Mouse (Mus musculus) midbrain, postnatal 0 days (tissue): ENCODE measurements around the gene Tor3a. TPM values are rescaled to one million over a fixed set of nuclear protein-coding genes. Genes with fewer than 3 reads are reported as not detected.

ENCODE experiments used
- ATAC-seq: fragments of 200-750 bp; cut with Nextera tagmentation; 2 replicates; pipeline ENCODE4 v1.8.0; 2017; ENCODE audit warnings: moderate number of reproducible peaks, mild to moderate bottlenecking, moderate TSS enrichment, moderate library complexity; ENCODE audit not compliant: low FRiP score
- DNase-seq: peaks from one replicate; pipeline ENCODE4 v3.0.0-alpha.2; 2015; ENCODE audit warnings: low spot score
- H3K27ac ChIP-seq: fragments of 300-500 bp; sonication (generic); 2 replicates; pipeline ENCODE4 v1.5.1; 2014; ENCODE audit warnings: low read depth, mild to moderate bottlenecking, low read length, mixed read lengths
- H3K27me3 ChIP-seq: fragments of 300-500 bp; sonication (generic); 2 replicates; pipeline ENCODE4 v1.6.1; 2014; ENCODE audit warnings: low read length, control low read depth, mixed read lengths; ENCODE audit not compliant: insufficient read depth
- H3K36me3 ChIP-seq: fragments of 300-500 bp; sonication (generic); 2 replicates; pipeline ENCODE4 v1.6.1; 2014; ENCODE audit warnings: low read length, control low read depth, mixed read lengths; ENCODE audit not compliant: insufficient read depth
- H3K4me1 ChIP-seq: fragments of 300-500 bp; sonication (generic); 2 replicates; pipeline ENCODE4 v1.6.1; 2014; ENCODE audit warnings: mild to moderate bottlenecking, control low read depth, antibody characterized with exemption, low read length, mixed read lengths; ENCODE audit not compliant: insufficient read depth
- H3K4me2 ChIP-seq: fragments of 300-500 bp; sonication (generic); 2 replicates; pipeline ENCODE4 v1.6.1; 2014; ENCODE audit warnings: low read depth, mild to moderate bottlenecking, low read length, mixed read lengths; ENCODE audit not compliant: poor library complexity, severe bottlenecking
- H3K4me3 ChIP-seq: fragments of 300-500 bp; sonication (generic); 2 replicates; pipeline ENCODE4 v1.5.1; 2014; ENCODE audit warnings: low read depth, mild to moderate bottlenecking, low read length, moderate library complexity
- H3K9ac ChIP-seq: fragments of 300-500 bp; sonication (generic); replicated peaks from 2 replicates; pipeline ENCODE4 v1.6.1; 2014; ENCODE audit warnings: mild to moderate bottlenecking, low read length, moderate library complexity, mixed read lengths; ENCODE audit not compliant: poor library complexity, severe bottlenecking
- H3K9me3 ChIP-seq: fragments of 300-500 bp; sonication (generic); 2 replicates; pipeline ENCODE4 v1.6.1; 2016; ENCODE audit warnings: low read length, control low read depth
- CTCF ChIP-seq: IDR thresholded peaks from 2 replicates; pipeline ENCODE4 v1.5.1; 2016; ENCODE audit warnings: antibody characterized with exemption, mild to moderate bottlenecking
- WGBS: fragments of 180-500 bp; shearing (Covaris S2); extraction: QIAGEN DNeasy Blood & Tissue Kit; methylation state at CpG from one replicate; pipeline ENCODE4 v1.1.7; 2014; 5-methylcytosine and 5-hydroxymethylcytosine counted together
- polyA plus RNA-seq: library from polyadenylated mRNA; unstranded; fragments of >200 nt; fragmentation: Nextera tagmentation; extraction: Ambion mirVana; gene quantifications from 2 replicates; pipeline ENCODE4 v1.2.1, GENCODE M21; 2015
- total RNA-seq: library from RNA; depleted of rRNA; stranded (reverse); fragments of >200 nt; gene quantifications from 2 replicates; pipeline ENCODE4 v1.2.3, GENCODE M21; 2014

Tor3a gene
- total and polyA plus RNA-seq, 2 experiments from 2014 or later = 2.6 to 3.1 TPM

DNA sequence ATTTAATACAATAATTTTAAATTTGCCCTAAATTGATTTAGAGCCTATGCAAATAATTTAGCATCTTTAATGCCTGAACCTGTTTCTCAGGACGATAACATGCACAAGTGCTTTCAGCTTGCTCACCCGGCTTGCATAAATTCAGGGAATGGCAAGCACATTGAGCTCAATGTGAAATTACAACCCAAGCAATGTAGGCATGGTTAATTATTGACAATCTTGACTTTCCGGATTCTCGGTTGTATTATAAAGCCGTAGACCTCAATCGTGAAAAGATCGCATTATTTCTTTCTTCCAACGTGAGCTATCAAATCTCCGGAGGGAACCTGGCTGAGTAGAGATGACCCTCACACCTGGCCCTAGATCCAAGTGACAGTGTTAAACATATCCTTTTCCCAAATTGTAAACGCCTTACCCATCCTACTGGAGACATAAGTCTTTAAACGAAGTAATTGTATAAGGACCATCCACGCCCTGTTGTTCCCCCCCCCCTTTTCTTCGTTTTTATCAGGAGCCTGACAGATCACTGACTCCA lies 43.7 kb upstream of the Tor3a start:
- ATAC-seq (no peak), DNase-seq (no peak)
- Histone ChIP-seq H3K4me2 (peak overlapping the region; percentile 71), H3K9ac (peak overlapping the region; percentile 90), H3K27me3 (no peaks in the 10 kb centered on the region), H3K4me3 (peak overlapping the region; percentile 86), H3K27ac (peak overlapping the region; percentile 92), H3K4me1 (0 out of 2 replicates have a peak, but pooled peaks cover 3% of the 10 kb centered on the region), H3K9me3 (no peaks in the 10 kb centered on the region), H3K36me3 (no peaks in the 10 kb centered on the region)
- WGBS = 9% methylated on average over 13 of the region's 13 CpGs
- TF ChIP-seq CTCF = no peak

DNA sequence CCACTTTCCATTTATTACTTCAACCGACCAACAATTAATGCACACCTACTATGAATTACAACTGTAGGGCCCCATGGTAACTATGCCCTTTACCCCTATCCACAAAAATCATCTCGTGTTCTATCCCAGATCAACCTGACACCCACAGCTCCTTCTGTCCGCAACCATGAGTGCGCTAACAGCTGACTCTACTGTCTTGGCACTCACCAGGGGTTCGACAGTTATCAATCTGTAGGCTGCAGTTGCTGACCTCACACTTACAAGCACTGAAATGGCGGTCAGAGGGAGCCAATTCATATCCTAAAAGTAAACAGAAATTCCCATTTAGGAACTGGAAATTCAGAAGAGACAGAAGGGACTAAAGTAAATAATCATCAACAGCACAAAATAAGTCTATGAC lies 42.5 kb upstream of the Tor3a start:
- 94% methylated on average over 6 of the region's 6 CpGs for whole genome bisulfite sequencing
- no peaks in the 10 kb centered on the region for H3K9me3 ChIP-seq
- H3K4me2 ChIP-seq = no peak overlapping the region
- no peak for TF ChIP-seq CTCF
- H3K27ac ChIP-seq = no peak overlapping the region
- H3K4me1 ChIP-seq = 0 out of 2 replicates have a peak, but pooled peaks cover 3% of the 10 kb centered on the region
- H3K4me3 ChIP-seq = no peak overlapping the region
- no peak overlapping the region for H3K9ac ChIP-seq
- DNase-seq (no peak), ATAC-seq (no peak)
- H3K27me3 ChIP-seq = no peaks in the 10 kb centered on the region
- H3K36me3 ChIP-seq = no peaks in the 10 kb centered on the region

DNA sequence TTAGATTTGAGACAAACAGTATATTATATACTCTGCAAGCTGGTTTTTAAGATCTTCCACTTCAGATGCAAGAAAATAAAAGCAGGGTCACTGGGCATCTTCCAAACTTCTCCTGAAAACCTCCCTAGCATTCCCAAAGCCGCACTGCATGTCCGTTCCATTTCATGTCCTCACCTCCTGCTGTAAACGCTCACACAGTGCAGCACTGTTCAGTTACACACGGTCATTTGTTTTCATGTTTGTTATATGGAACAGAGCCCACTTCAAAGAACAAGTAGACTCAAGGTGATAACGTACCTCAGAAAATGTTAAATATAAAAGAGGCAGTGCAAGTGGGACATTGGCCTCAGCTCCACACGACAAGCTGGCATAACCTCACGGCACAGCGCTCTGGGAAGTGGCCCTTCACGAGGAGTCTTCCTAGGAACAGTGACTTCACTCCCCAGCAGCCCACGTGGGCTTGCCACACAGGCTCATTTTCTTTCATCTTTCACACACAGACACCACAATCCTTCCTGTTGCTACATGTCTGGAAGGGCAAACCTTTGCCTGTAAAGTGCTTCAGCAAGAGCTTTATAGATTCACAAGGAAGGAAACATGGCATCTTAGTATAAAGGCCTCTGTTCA lies 36.4 kb upstream of the Tor3a start:
- no peak overlapping the region for H3K9ac ChIP-seq
- H3K27ac ChIP-seq = no peak overlapping the region
- DNase-seq (peak; percentile 26), ATAC-seq (no peak)
- H3K4me2 ChIP-seq = no peak overlapping the region
- H3K9me3 ChIP-seq = no peaks in the 10 kb centered on the region
- H3K36me3 ChIP-seq = no peaks in the 10 kb centered on the region
- 39% methylated on average over 10 of the region's 10 CpGs for WGBS
- no peaks in the 10 kb centered on the region for H3K4me1 ChIP-seq
- no peaks in the 10 kb centered on the region for H3K27me3 ChIP-seq
- TF ChIP-seq CTCF = no peak
- H3K4me3 ChIP-seq = no peak overlapping the region

DNA sequence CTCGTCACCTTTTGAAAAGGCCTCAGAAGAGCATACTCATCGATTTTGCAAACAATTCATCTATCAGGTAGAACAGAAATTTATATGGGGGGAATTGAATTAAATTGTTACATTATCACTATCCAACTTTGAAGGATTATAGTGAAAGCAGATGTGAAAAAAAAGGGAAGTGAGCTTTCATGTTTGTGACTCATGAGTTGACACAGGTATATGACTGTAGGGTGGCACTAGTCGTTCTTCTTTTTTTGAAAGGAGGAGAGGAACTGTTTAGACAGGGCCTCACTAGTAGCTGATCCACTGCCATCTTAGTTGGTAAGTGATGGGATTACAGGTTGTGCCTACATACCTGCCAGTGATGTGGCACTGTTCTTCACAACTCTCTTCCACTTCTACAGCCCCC lies 34.5 kb upstream of the Tor3a start:
- DNase-seq = no peak
- Histone ChIP-seq H3K9ac (no peak overlapping the region), H3K4me2 (no peak overlapping the region), H3K4me1 (no peaks in the 10 kb centered on the region), H3K27me3 (no peaks in the 10 kb centered on the region), H3K36me3 (peaks cover 10% of the 10 kb centered on the region; the same call in 1 of the 2 replicates), H3K9me3 (no peaks in the 10 kb centered on the region), H3K27ac (no peak overlapping the region), H3K4me3 (no peak overlapping the region)
- TF ChIP-seq CTCF = no peak
- ATAC-seq = no peak
- WGBS = 98% methylated on average over 3 of the region's 3 CpGs

DNA sequence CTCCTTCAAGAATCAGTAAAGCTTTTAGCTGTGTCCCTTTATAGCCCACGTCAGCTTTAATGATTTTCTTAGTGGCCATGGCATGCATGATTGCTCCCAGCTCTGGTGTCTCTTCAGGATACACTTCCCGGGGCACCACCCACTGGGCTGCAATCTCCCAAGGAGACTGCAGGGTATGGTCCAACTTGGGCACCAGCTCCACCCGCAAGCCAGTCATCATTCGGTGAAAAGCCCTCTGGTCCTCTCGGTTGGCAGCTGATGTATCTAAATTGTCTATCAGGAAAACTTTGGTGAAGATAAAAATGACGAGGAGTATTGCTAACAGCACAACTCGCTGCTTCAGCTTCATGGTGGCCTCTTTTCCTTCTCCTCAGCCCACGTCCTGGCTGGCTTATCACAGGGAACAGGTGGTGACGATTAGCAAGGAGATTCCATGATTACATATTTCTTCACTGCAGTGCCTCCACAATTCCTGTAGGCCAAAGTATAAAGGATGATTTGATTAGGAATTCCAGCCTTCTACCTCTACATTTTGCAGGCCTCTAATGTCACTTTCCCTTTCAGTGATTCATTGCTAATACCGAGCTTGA lies 31.6 kb upstream of the Tor3a start:
- H3K4me1 ChIP-seq = no peaks in the 10 kb centered on the region
- H3K4me3 ChIP-seq = no peak overlapping the region
- DNase-seq = no peak
- WGBS = 80% methylated on average over 10 of the region's 10 CpGs
- H3K4me2 ChIP-seq = no peak overlapping the region
- H3K27ac ChIP-seq = no peak overlapping the region
- TF ChIP-seq CTCF = no peak
- peaks cover 22% of the 10 kb centered on the region; the same call in 1 of the 2 replicates for H3K36me3 ChIP-seq
- no peaks in the 10 kb centered on the region for H3K27me3 ChIP-seq
- H3K9ac ChIP-seq = no peak overlapping the region
- no peak for ATAC-seq
- H3K9me3 ChIP-seq = no peaks in the 10 kb centered on the region

DNA sequence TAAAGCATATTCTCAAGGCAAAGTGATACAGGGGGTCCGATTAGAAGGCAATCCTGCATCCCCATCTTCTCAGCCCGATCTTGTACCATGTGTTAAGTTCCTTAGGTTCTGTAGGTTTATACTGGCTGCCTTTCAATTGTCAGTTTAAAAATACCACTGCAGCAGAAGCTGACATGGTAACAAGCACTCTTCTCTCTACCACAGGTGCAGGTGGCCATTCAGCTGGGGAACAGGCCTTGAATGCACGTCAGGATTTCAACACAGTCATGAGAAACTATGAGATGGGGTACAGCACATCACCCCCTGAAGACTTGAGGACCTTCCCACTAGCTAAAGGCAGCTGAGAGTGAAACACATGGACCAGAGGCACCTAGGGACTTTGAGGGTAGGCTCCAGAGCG lies 29.3 kb upstream of the Tor3a start:
- WGBS = 97% methylated on average over 4 of the region's 4 CpGs
- Histone ChIP-seq H3K4me2 (no peak overlapping the region), H3K36me3 (peaks cover 36% of the 10 kb centered on the region; the same call in 1 of the 2 replicates), H3K4me3 (no peak overlapping the region), H3K9me3 (no peaks in the 10 kb centered on the region), H3K9ac (no peak overlapping the region), H3K27ac (no peak overlapping the region), H3K4me1 (no peaks in the 10 kb centered on the region), H3K27me3 (no peaks in the 10 kb centered on the region)
- DNase-seq (no peak), ATAC-seq (no peak)
- no peak for TF ChIP-seq CTCF
